Mouse (Mus musculus) limb, embryonic 14.5 days (tissue): ENCODE results near the gene Mtap. TPM values are rescaled to one million over a fixed set of nuclear protein-coding genes. Genes with fewer than 3 reads are reported as not detected.

Experiments
- ATAC-seq: fragments of 200-750 bp; cut with Nextera tagmentation; 2 replicates; pipeline ENCODE4 v1.8.0; 2017; ENCODE audit warnings: low read depth, moderate number of reproducible peaks, moderate TSS enrichment; ENCODE audit not compliant: low FRiP score
- DNase-seq: peaks from one replicate; pipeline ENCODE4 v3.0.0-alpha.2; 2015; ENCODE audit warnings: low spot score
- H3K27ac ChIP-seq: fragments of 300-500 bp; sonication (generic); replicated peaks from 2 replicates; pipeline ENCODE4 v1.5.1; 2014; ENCODE audit warnings: low read depth, mild to moderate bottlenecking, low read length, moderate library complexity, mixed read lengths
- H3K27me3 ChIP-seq: fragments of 300-500 bp; sonication (generic); 2 replicates; pipeline ENCODE4 v1.6.1; 2014; ENCODE audit warnings: low read length, mixed read lengths; ENCODE audit not compliant: control insufficient read depth, insufficient read depth
- H3K36me3 ChIP-seq: fragments of 300-500 bp; sonication (generic); 2 replicates; pipeline ENCODE4 v1.6.1; 2014; ENCODE audit warnings: mild to moderate bottlenecking, low read length, moderate library complexity, mixed read lengths; ENCODE audit not compliant: control insufficient read depth, insufficient read depth
- H3K4me1 ChIP-seq: fragments of 300-500 bp; sonication (generic); 2 replicates; pipeline ENCODE4 v1.6.1; 2014; ENCODE audit warnings: antibody characterized with exemption, low read length, mixed read lengths; ENCODE audit not compliant: control insufficient read depth, insufficient read depth
- H3K4me2 ChIP-seq: fragments of 300-500 bp; sonication (generic); replicated peaks from 2 replicates; pipeline ENCODE4 v1.6.1; 2014; ENCODE audit warnings: low read depth, mild to moderate bottlenecking, low read length, moderate library complexity; ENCODE audit not compliant: severe bottlenecking
- H3K4me3 ChIP-seq: fragments of 300-500 bp; sonication (generic); replicated peaks from 2 replicates; pipeline ENCODE4 v1.5.1; 2014; ENCODE audit warnings: low read length
- H3K9ac ChIP-seq: fragments of 300-500 bp; sonication (generic); 2 replicates; pipeline ENCODE4 v1.6.1; 2014; ENCODE audit warnings: mild to moderate bottlenecking, low read depth, low read length, moderate library complexity; ENCODE audit not compliant: severe bottlenecking
- H3K9me3 ChIP-seq: fragments of 300-500 bp; sonication (generic); 2 replicates; pipeline ENCODE4 v1.6.1; 2016; ENCODE audit warnings: low read length; ENCODE audit not compliant: control insufficient read depth
- POLR2A ChIP-seq: fragments of 200-500 bp; IDR thresholded peaks from 2 replicates; pipeline ENCODE4 v1.8.0; 2012; ENCODE audit warnings: inconsistent platforms, mild to moderate bottlenecking, moderate library complexity, borderline replicate concordance; ENCODE audit not compliant: insufficient read depth, insufficient read length; ENCODE audit errors: extremely low read depth
- WGBS: fragments of 180-500 bp; shearing (Covaris S2); extraction: QIAGEN DNeasy Blood & Tissue Kit; methylation state at CpG from one replicate; pipeline ENCODE4 v1.1.7; 2014; 5-methylcytosine and 5-hydroxymethylcytosine counted together
- polyA plus RNA-seq, 2 experiments: library from polyadenylated mRNA; depleted of rRNA in 1 of 2; stranded (reverse) in 1 of 2; unstranded in 1 of 2; fragments of >200 nt; fragmentation: Nextera tagmentation in 1 of 2; extraction: Ambion mirVana in 1 of 2; gene quantifications; 2 replicates each; pipeline versions ENCODE4 v1.2.1 to v1.2.3; 2012 to 2014

The Mtap gene
- polyA plus RNA-seq, 2 experiments = 36.4 to 74.1 TPM

- no peak overlapping the region for H3K27ac ChIP-seq
- no peaks in the 10 kb centered on the region for H3K9me3 ChIP-seq
- H3K4me2 ChIP-seq = no peak overlapping the region
- ATAC-seq = no peak
- H3K4me3 ChIP-seq = no peak overlapping the region
- H3K27me3 ChIP-seq = no peaks in the 10 kb centered on the region
- no peaks in the 10 kb centered on the region; the same call in 1 of the 2 replicates for H3K4me1 ChIP-seq
- DNase-seq = no peak
- TF ChIP-seq POLR2A = no peak
- no peaks in the 10 kb centered on the region for H3K36me3 ChIP-seq
- H3K9ac ChIP-seq = no peak overlapping the region
- WGBS = 56% methylated on average over 4 of the region's 4 CpGs
Observed at GRCm38 (mm10) chr4:89112782-89113181, 24.1 kb upstream of the Mtap start.

- Histone ChIP-seq H3K4me3 (no peak overlapping the region), H3K4me2 (no peak overlapping the region), H3K9ac (no peak overlapping the region), H3K36me3 (no peaks in the 10 kb centered on the region), H3K4me1 (no peaks in the 10 kb centered on the region; the same call in 1 of the 2 replicates), H3K27ac (no peak overlapping the region), H3K9me3 (no peaks in the 10 kb centered on the region), H3K27me3 (no peaks in the 10 kb centered on the region)
- WGBS = 81% methylated on average over 2 of the region's 2 CpGs
- DNase-seq (no peak), ATAC-seq (no peak)
- no peak for TF ChIP-seq POLR2A
Observed at GRCm38 (mm10) chr4:89116006-89116405, 20.9 kb upstream of the Mtap start.

- H3K27me3 ChIP-seq = no peaks in the 10 kb centered on the region
- H3K36me3 ChIP-seq = no peaks in the 10 kb centered on the region
- H3K27ac ChIP-seq = no peak overlapping the region
- no peaks in the 10 kb centered on the region for H3K4me1 ChIP-seq
- ATAC-seq (no peak), DNase-seq (no peak)
- no peak overlapping the region for H3K4me2 ChIP-seq
- no peak overlapping the region for H3K9ac ChIP-seq
- no peak for TF ChIP-seq POLR2A
- H3K4me3 ChIP-seq = no peak overlapping the region
- no peaks in the 10 kb centered on the region for H3K9me3 ChIP-seq
Observed at GRCm38 (mm10) chr4:89119900-89120299, 17.0 kb upstream of the Mtap start.

- Histone ChIP-seq H3K27ac (no peak overlapping the region), H3K36me3 (no peaks in the 10 kb centered on the region), H3K9me3 (no peaks in the 10 kb centered on the region), H3K4me3 (no peak overlapping the region), H3K4me1 (no peaks in the 10 kb centered on the region), H3K27me3 (no peaks in the 10 kb centered on the region), H3K9ac (no peak overlapping the region), H3K4me2 (no peak overlapping the region)
- ATAC-seq (no peak), DNase-seq (no peak)
- TF ChIP-seq POLR2A = no peak
- WGBS = 88% methylated on average over 5 of the region's 5 CpGs
Observed at GRCm38 (mm10) chr4:89120353-89120752, 16.6 kb upstream of the Mtap start.

GRCm38 (mm10) chr4:89123446-89124243 lies 13.3 kb upstream of the Mtap start:
- WGBS = 63% methylated on average over 16 of the region's 16 CpGs
- no peak for DNase-seq
- no peak for ATAC-seq
- H3K27ac ChIP-seq = no peak overlapping the region
- H3K4me3 ChIP-seq = no peak overlapping the region
- no peaks in the 10 kb centered on the region for H3K27me3 ChIP-seq
- no peak for TF ChIP-seq POLR2A
- H3K4me1 ChIP-seq = no peaks in the 10 kb centered on the region
- no peak overlapping the region for H3K9ac ChIP-seq
- H3K9me3 ChIP-seq = no peaks in the 10 kb centered on the region
- H3K36me3 ChIP-seq = no peaks in the 10 kb centered on the region
- no peak overlapping the region for H3K4me2 ChIP-seq
